Mouse (Mus musculus): ENCODE data around the gene Eomes.

Eomes gene

DNA sequence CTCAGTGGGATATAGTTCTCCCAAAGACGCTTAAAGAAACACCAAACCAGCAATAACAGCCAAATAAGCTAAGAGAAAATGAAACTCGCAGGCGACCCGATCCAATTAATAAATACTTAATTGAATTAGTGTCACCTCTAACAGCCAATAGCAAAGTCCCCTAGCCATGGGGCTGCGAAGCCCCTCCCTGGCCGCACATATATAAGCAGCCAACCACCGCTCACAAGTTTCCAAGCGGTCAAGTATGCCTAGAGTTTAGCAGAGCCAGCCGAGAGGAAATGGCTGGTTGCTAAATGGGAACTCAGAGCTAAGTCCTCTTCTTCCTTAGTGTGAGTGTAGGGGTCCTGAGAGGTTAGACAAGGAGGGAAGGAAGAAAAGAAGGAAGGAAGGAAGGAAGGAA lies at the start of gene Eomes:
Gene Eomes (plus strand): TSS at position 252 of the 400 bp plus-strand sequence.
- DNase-seq (ENCODE audit: low spot score) = no peak

DNA sequence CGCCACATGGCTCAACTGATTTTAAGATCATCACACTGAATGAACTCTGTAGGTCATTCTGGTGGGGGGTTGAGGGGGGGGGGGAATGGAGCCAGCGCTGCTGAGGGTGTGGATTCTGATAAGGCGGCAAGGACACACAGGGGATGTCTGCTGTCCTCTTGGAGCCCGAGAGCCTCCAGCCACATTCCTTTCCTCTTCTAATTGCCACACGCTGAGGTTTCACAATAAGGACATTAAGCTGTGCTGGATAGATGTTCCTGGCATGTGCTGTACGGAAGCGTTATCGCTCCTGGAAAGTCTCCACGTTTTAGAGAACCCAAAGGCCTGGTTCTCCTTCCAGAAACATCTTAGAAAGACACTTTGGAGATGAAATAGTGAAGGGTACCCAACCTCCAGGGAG lies 33.2 kb upstream of the Eomes start:
- no peak for DNase-seq (ENCODE audit: low spot score)

DNA sequence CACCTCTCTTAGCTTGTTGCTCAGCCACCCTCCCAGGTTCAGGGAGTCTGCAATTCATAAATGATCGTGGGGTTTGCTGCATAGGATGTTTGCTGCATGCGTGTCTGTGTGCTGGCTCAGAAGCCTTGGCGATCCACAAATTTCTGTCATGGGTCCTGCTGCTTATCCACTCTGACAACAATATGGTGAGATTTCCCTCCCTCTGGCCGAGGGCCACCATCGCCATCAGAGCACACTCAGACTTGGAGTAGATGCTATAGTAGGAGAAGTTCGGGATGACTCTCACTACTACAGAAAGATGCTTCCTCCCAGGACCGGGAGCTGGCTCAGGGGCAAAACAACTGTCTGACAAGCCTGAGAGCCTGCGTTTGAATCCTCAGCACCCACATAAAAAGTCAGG lies 28.7 kb upstream of the Eomes start:
- no peak for DNase-seq (ENCODE audit: low spot score)

DNA sequence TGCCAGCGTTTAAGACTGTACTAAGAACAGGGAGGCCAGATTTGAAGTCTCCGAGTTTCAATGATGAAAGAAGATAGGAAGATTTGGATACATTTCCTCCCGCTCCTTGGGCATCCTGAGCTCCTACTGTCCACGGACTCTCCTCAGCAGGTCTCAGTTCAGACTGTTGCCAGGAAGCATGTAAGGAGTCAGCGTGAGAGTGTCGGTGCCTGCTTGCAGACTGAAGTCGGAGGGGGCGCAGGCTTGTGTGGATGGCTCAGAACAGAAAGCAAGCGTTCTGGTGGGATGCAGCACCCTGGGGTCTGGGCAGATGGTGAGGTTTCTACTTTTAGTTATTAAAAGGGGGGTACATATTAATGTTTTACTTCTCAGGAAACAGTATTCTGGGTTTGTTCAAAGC lies 24.6 kb upstream of the Eomes start:
- no peak for DNase-seq (ENCODE audit: low spot score)

DNA sequence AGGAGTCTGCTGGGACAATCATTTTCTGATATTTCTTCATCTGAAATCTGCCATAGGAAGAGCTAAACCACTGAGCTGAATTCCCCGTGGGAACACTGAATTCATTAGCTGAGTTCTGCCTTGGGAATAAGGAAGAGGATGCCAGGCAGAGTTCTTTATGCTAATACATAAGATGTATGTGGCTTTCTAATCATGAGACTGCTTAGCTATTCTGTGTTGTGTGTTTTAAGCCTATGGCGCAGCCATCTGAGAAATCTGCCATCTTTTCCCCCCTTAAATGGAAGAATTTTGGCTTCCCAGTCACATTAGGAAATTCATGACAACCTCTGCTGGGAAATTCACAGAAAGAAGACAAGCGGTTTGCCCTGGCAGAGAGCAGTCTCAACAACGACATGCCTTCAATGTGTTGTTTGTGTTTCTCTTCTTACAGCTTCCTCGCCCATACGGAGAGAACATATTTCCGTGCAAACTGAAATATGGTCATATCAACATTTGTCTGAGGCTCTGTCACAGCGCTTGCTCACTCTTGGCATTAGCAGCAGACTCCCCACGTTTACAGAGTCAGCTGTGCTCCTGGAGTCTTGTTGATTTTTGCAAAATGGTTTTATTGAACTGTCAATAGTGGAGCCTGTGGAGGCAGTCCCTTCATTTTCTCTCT lies 22.7 kb upstream of the Eomes start:
- no peak for DNase-seq (ENCODE audit: low spot score)

DNA sequence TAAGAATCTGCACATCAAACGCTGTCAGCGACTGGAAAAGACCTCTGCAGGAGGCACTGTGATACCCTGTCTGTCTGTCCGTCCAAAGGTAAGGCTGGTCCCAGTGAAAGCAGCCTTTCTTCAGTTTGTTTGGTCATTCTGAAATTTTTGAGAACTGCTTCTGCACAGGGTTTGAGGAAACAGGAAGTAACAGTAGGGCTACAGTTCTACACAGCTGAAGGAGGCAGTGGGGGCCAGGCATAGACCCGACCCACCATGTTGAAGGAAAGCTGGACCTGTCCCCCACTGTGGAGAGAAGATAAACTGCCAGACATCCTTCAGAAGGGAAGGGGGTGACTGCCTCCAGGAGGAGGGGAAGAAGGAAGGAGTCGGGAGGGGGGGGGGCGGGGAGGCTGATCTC lies 21.6 kb upstream of the Eomes start:
- no peak for DNase-seq (ENCODE audit: low spot score)

DNA sequence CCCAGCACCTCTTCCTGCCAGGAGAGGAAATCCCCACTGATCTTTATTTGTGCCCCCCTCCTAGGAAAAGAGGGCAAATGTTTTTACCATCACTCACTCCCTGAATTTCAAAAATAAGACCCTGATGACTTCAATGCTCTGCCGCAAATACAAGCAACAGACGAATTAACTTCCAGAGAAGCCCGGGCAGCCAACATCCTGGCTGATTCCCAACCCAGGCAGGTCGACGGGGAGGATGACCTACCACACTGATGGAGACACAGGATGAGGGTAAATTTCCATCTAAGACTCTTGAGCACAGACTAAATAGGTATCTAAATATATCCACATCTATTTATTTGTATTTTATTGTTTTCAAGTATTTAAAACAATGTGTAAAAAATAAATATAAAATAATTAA lies 20.0 kb upstream of the Eomes start:
- DNase-seq (ENCODE audit: low spot score) = no peak

DNA sequence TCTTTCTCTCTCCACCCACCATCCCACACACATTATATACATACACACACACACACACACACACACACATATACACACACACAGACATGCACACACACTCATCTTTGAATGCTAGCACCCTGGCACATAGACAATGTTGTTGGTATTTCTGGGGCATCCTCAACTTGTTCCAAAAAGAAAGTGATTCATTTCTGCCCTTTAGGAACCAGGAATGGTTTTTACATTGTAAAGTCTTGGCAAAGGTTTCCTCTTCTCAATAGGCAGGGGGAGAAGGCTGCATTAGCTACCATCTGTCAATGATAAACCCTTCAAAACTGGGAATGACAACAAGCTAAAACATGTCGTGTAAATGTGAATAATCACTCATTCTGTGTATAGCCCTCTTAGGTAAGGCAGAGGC lies 14.0 kb upstream of the Eomes start:
- DNase-seq (ENCODE audit: low spot score) = no peak

DNA sequence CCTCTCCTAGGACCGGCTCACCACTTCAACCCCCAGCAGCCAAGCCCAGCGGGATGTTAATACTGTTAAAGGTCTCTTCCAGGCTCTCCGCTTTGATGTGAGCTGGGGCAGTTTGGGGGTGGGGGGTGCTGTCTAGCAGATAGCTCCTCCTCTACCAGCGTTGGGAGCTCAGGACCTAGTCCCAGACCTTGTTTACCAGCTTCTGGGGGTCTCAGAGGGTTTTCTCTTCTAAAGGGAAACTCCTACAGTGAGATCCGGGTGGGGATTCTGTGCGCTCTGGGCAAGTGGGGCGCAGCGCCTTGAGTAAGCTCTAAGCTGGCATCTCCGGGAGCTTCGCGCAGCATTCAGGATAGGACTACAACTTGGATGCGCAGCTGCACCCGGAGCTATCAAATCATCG lies 9.7 kb upstream of the Eomes start:
- no peak for DNase-seq (ENCODE audit: low spot score)

DNA sequence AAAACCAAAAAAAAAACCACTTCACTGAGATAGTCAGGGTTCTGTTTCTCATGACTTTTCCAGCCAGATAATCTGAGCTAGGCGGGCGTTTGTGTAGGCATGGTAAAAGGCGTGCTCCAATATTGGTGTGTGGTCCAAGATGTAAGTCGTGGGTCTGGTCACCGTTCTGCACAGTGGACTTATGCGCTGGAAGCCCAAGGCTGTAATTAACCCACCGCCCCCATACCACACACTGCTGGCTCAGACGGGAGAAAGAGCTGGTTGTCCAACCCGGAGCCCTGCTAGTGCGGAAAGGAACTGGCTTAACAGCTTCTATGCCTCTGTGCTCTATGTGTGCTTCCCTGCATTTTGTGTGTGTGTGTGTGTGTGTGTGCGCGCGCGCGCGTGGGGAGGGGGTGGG lies 8.7 kb upstream of the Eomes start:
- DNase-seq (ENCODE audit: low spot score) = no peak

DNA sequence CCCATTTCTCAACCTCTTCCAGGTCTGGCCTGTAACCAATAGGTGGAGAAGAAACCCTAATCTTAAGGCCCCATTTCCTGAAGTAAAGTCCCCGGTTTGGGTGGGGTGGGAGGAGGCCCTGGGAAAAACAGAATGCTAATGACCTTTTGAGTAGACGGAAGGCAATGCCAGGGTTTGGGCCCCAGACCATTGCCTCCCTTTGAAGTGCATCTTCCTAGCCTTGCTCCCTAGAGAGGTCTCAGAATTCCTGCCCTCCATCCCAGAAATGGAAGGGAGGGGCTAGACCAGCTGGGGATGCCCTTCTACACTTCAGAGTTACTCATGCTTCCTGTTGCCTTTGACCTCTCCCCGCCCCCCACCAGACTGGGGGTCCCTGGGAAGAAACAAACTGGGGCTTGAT lies 6.7 kb upstream of the Eomes start:
- DNase-seq (ENCODE audit: low spot score) = no peak

DNA sequence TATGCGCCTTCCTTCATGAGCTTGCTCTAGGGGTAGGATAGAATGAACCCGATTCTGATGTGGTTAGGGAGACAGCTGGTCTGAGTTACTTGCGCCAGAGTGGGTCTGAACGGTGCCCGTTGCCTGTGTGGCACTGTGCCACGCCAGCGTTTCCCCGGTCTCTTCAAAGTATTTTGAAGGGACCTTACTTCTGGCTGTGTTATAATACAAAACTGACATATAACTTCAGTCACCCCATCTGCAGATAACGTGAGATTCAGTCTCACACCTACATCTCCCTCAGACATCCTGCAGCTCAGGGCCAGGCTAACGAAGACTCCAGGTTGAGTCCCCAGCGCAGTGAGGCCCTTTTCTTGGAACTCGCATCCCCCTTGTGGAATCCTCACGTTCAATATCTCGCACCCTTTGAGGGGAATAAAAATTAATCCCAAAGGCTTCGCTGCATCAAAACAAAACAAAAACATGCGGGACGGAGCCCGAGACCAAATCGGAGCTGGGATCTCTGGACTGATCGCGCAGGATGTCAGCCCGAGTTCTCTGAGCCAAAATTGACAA lies 1.7 kb upstream of the Eomes start:
- no peak for DNase-seq (ENCODE audit: low spot score)

DNA sequence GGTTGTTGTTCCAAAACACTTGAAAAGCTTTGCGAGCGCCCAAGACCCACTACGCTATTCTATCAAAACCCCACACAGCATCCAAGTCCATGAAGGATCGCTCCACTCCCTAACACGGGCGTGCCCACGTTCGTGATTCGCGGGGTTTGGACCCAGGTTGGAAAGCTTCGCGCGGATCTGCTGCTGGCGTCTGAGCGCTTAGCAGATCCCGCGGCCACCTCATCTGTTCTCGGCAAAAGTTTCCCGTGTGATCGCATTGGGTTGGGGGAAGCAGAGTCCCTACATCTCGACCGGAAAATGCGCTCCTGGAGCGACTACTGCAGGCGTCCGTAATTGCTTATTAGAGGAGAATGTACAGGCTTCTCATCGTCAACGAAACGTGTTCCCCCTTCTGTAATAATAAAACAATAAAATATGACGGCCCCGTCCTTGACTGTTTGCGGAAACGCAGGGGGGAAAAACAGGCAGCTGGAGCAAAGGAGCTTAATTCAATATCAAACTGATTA lies 1.2 kb upstream of the Eomes start:
- DNase-seq (ENCODE audit: low spot score) = no peak

DNA sequence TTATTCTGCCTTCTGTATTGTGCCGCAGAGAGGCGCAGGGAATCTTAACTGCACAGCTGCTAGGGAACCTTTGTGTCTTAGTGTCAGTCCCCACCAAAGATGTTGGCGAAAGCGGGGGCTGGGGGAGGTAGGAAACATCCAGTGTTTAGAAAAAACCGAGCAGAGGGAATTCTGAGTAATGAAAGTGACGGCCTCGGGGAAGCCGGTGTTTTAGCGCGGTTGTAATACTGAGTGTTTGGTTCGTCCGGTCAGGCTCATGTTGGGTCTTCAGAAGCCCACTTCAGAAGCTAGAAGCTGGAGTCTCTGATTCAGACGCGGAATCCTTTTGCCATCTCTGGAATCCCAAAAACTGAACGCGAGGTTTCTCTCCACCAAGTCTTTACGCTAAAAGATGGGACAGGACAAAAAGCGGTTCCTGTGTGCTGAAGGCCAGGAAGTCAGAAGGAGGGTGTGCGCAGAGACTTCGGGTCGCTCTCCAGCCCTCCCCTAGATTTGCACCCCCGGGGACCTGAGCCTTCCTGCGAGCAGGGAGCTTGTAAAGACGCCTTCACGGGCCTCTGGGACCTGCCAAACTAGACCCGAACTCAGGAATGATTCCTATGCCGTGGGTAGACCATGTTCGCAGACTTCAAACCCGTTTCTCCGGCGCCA lies 606 bp upstream of the Eomes start:
- no peak for DNase-seq (ENCODE audit: low spot score)

DNA sequence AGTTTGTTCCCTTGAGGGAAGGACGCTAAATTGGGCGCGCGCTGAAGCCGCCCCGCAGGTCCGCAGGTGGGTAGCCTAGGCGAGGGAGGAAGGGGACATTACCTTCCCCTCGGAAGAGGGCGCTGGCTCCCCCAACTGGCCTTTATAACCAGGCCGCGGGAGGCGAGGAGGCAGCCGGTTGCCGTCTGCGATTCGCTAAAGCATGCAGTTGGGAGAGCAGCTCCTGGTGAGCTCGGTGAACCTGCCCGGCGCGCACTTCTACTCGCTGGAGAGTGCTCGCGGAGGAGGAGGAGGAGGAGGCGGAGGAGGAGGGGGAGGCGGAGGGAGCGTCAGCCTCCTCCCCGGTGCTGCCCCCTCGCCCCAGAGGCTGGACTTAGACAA lies 436 bp downstream of the Eomes start:
- peak; percentile 33 for DNase-seq (ENCODE audit: low spot score)

DNA sequence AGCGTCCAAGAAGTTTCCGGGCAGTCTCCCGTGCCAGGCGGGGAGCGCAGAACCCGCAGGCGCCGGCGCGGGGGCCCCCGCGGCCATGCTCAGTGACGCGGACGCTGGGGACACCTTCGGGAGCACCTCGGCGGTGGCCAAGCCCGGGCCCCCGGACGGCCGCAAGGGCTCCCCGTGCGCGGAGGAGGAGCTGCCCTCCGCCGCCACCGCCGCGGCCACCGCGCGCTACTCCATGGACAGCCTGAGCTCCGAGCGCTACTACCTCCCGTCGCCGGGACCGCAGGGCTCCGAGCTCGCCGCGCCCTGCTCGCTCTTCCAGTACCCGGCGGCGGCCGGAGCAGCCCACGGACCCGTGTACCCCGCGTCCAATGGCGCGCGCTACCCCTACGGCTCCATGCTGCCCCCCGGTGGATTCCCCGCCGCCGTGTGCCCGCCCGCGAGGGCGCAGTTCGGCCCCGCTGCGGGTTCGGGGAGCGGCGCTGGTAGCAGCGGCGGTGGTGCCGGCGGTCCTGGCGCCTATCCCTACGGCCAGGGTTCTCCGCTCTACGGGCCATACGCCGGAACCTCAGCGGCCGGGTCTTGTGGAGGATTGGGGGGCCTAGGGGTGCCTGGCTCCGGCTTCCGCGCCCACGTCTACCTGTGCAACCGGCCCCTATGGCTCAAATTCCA lies 961 bp downstream of the Eomes start:
- DNase-seq (ENCODE audit: low spot score) = peak; percentile 39

DNA sequence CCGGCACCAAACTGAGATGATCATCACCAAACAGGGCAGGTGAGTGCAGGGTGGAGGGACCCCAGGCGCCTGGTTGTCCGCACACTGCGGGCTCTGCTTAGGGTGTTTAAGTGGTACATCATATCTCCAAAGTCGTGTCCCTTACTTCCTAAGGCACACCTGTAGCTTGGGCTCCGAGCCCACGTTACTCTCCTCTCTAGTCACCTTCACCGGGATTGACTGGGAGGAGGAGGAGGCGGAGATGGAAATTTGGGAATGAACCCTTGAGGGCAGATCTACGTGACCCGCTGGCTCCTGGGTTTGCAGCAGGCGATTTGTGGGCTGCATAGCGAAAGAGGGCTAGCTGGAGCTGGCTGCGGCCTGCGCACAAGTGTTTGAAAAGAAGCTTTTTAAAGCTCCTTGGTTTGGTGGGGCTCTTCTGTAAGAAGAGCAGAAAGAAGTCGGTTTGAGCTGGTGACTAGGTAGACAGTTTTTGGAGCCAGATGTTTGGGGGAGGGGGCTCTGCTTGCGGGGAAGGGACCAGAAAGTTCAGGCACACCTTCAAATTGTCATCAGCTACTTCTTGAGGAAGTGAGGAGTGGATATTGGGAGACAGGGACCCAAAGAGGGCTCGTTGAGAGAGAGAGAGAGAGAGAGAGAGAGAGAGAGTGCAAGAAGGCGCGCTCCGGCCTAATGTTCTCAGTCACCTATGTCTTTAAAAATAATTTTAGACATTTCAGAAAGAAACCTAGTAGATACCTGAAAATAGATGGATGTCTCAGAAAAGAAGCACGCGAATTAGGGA lies 1.7 kb downstream of the Eomes start:
- no peak for DNase-seq (ENCODE audit: low spot score)

DNA sequence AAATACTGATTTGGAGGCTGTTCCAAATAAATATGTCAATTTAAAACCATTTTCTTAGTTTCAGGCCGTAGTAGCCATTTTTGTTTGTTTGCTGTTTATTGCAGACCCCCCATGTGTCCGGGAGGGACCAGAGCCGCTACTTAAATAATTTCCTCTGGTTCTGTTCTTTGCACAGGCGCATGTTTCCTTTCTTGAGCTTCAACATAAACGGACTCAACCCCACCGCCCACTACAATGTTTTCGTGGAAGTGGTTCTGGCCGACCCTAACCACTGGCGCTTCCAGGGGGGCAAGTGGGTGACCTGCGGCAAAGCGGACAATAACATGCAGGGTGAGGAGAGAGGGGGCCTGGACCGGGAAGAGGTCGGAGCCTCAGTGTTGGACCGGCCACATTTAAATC lies 2.3 kb downstream of the Eomes start:
- no peak for DNase-seq (ENCODE audit: low spot score)

DNA sequence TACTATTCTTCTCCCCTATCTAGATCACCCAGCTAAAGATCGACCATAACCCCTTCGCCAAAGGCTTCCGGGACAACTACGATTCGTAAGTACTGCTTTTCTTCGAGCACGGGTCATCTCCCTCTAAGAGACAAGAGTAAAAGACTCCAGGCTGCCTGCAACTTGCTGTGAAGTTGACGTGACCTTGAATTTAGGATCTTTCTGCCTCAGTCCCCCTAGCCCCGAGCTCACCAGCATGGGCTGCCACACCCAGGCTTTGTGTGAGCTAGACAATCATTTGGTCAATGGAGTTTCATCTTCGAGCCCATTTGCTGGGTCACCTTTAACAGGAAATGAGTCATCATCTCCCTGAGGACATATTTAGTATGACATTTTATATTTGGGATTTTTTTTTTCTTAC lies 4.2 kb downstream of the Eomes start:
- DNase-seq (ENCODE audit: low spot score) = no peak

DNA sequence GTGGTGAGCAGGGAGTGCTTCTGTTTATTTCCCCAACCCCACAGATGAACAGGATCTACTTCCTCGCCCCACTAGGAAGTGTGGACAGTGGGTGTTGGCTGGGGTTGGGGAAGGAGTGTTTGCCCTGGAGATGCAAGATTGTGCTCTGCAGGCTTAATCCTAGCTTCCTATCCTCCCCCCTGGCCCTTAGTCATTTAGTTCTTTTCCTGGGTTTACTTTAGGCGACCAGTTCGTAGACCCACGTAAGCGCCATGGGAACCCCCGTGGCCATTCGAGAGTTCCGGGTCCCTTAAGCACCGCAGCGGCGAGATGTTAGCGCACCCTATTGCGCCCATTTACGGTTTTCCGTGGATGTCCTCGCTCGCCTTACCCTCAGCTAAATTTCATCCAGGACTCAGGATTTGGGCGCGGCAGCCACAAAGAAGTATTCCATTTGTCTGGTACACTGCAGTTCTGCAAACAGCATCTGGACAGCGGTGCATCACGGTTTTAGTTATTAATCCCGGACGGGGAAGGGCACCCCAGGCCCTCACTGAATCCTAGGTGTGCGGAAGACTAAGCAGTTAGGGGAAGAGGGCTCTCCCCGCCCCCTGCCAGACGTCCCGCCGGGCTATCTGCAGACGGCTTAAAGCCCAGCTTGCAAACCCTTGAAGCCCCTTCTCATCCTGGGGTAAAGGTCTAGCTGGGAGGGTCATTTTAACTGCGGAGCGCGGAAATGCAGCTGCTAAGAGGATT lies 8.5 kb downstream of the Eomes start:
- no peak for DNase-seq (ENCODE audit: low spot score)

DNA sequence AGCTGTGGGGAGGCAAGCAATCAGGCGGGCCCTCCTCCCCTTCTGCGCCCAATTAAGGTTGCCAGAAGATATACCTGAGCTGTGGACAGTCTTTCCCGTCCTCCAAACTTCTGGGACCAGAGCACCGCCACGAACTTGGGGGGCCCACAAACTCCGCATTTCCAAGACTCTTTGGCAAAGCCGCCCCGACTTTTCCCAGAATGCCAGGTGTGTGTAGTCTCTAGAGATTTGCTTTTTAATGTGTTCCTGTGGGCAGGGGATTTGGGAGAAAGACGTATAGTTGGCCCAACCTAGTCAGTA lies 9.0 kb downstream of the Eomes start:
- DNase-seq (ENCODE audit: low spot score) = no peak

DNA sequence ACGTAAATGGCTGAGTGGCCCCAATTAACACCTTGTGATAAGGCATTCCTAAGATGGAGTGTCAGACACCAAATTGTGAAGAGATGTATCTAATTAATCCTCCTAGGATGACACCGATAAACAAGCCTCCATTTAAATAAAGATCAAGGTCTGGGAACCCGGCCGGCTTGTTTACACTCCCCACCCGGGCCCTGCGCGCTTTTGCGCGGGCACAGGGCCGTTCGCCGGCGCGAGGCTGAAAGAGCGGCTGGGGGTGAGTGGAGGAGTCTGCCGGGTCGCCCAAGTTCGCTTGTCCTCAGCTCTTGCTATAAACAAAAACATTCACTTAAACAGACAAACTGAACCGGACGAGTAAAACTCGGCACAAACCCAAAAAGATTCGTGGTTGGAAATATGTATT lies 9.6 kb downstream of the Eomes start:
- DNase-seq (ENCODE audit: low spot score) = no peak
